Comparison of ENCODE assay signal across 8 mouse cellular contexts in genomic region chr2:3118969-3119368, GRCm38 (mm10). TPM values are rescaled to one million over a fixed set of nuclear protein-coding genes. Genes with fewer than 3 reads are reported as not detected.
DNase-seq lines count a peak whose midpoint lies in the region; ATAC-seq and TF ChIP-seq lines count a peak whose summit lies in the region.

No protein-coding gene starts in this region.

- peak overlapping the region; percentile 83 for H3K4me3 ChIP-seq in intestine, embryonic 15.5 days (replicated peaks)
- H3K4me3 ChIP-seq in olfactory bulb, adult 2 months (ENCODE audit: insufficient read depth, low read depth, low read length): peak overlapping the region; percentile 97

- no peak for TF ChIP-seq POLR2A in olfactory bulb, adult 2 months (IDR thresholded peaks at IDR 0.05; ENCODE audit: insufficient read depth, low read depth, low read length)

- peaks cover 5% of the 10 kb centered on the region for H3K4me1 ChIP-seq in intestine, embryonic 15.5 days (replicated peaks)
- H3K4me1 ChIP-seq in olfactory bulb, adult 2 months (ENCODE audit: control insufficient read depth, insufficient read depth, low read length): peaks cover 7% of the 10 kb centered on the region

- H3K4me2 ChIP-seq in intestine, embryonic 15.5 days (replicated peaks): peak overlapping the region; percentile 74

- H3K9me3 ChIP-seq in intestine, embryonic 15.5 days: no peaks in the 10 kb centered on the region

- peak; percentile 62 for ATAC-seq in intestine, embryonic 15.5 days

- no peaks in the 10 kb centered on the region for H3K36me3 ChIP-seq in intestine, embryonic 15.5 days

- H3K27ac ChIP-seq in intestine, embryonic 15.5 days: peak overlapping the region; percentile 84
- peak overlapping the region; percentile 46; the same call in 1 of the 2 replicates for H3K27ac ChIP-seq in olfactory bulb, adult 2 months (ENCODE audit: insufficient read depth, low read depth, low read length)

- no peak for TF ChIP-seq CTCF in olfactory bulb, adult 2 months (IDR thresholded peaks at IDR 0.05; ENCODE audit: insufficient read depth, low read depth, low read length)

- H3K27me3 ChIP-seq in intestine, embryonic 15.5 days (replicated peaks): no peaks in the 10 kb centered on the region

- 0% methylated on average over 14 of the region's 16 CpGs for WGBS in intestine, embryonic 15.5 days
- under 1% methylated on average over 14 of the region's 16 CpGs for WGBS in olfactory bulb, adult 2 months

- peak; percentile 60 for DNase-seq in embryo, embryonic 10.5 days (ENCODE audit: low spot score)
- DNase-seq in embryo, embryonic 10 days (ENCODE audit: low spot score): no peak
- DNase-seq in retina, embryonic 14.5 days (ENCODE audit: low spot score): peak; percentile 28
- no peak for DNase-seq in retina, postnatal 1 day
- DNase-seq in layer of hippocampus, adult 9-11 months: no peak
- DNase-seq in frontal cortex, adult 2 months (ENCODE audit: extremely low spot score in 1 of 2, low spot score in 1 of 2): no peak

- peak overlapping the region; percentile 85 for H3K9ac ChIP-seq in intestine, embryonic 15.5 days

RNA-seq across cellular contexts. Expression of gene Fam171a1, which starts 4.9 kb away (rescaled TPM):
- 27.5 and 28.1 TPM in 2 replicates for polyA plus RNA-seq in intestine, embryonic 15.5 days (2015; fragmentation: Nextera tagmentation; extraction: Ambion mirVana)
- not detected in 2 replicates for polyA plus RNA-seq in olfactory bulb, adult 2 months (2012; ENCODE audit: insufficient read depth, insufficient read length, low replicate concordance, missing spikeins)
- 45.9 and 52.3 TPM in 2 replicates for polyA plus RNA-seq in frontal cortex, adult 2 months (2012; rRNA removed)

Comparison
In these comparisons a context has a peak if more than half of its experiments do, and no peak if none do; other contexts are left out.
1. DNase-seq: peak in embryo, embryonic 10.5 days (single experiment) and retina, embryonic 14.5 days (single experiment); none in embryo, embryonic 10 days (single experiment), retina, postnatal 1 day (single experiment), layer of hippocampus, adult 9-11 months (single experiment) and frontal cortex, adult 2 months (0 of 2).